Mouse (Mus musculus) lung, embryonic 16.5 days (tissue): ENCODE results near the gene Tmem42. TPM values are rescaled to one million over a fixed set of nuclear protein-coding genes. Genes with fewer than 3 reads are reported as not detected.

Source experiments
- ATAC-seq: fragments of 200-750 bp; cut with Nextera tagmentation; 2 replicates; pipeline ENCODE4 v1.8.0; 2017; ENCODE audit warnings: low read depth, mild to moderate bottlenecking, moderate library complexity
- H3K27ac ChIP-seq: fragments of 300-500 bp; sonication (generic); 2 replicates; pipeline ENCODE4 v1.5.1; 2014; ENCODE audit warnings: mild to moderate bottlenecking, control low read depth, low read length
- H3K27me3 ChIP-seq: fragments of 300-500 bp; sonication (generic); 2 replicates; pipeline ENCODE4 v1.6.1; 2014; ENCODE audit warnings: low read depth, low read length, mixed read lengths; ENCODE audit not compliant: control insufficient read depth, insufficient read depth
- H3K36me3 ChIP-seq: fragments of 300-500 bp; sonication (generic); 2 replicates; pipeline ENCODE4 v1.6.1; 2014; ENCODE audit warnings: low read length; ENCODE audit not compliant: control insufficient read depth, insufficient read depth
- H3K4me1 ChIP-seq: fragments of 300-500 bp; sonication (generic); replicated peaks from 2 replicates; pipeline ENCODE4 v1.6.1; 2014; ENCODE audit warnings: low read length, mixed read lengths; ENCODE audit not compliant: control insufficient read depth, insufficient read depth
- H3K4me2 ChIP-seq: fragments of 300-500 bp; sonication (generic); 2 replicates; pipeline ENCODE4 v1.6.1; 2014; ENCODE audit warnings: low read depth, low read length, control low read depth
- H3K4me3 ChIP-seq: fragments of 300-500 bp; sonication (generic); 2 replicates; pipeline ENCODE4 v1.5.1; 2014; ENCODE audit warnings: mild to moderate bottlenecking, low read length, control low read depth
- H3K9ac ChIP-seq: fragments of 300-500 bp; sonication (generic); 2 replicates; pipeline ENCODE4 v1.6.1; 2014; ENCODE audit warnings: low read length, control low read depth
- H3K9me3 ChIP-seq: fragments of 300-500 bp; sonication (generic); 2 replicates; pipeline ENCODE4 v1.6.1; 2016; ENCODE audit warnings: low read length; ENCODE audit not compliant: control insufficient read depth
- WGBS: fragments of 180-500 bp; shearing (Covaris S2); extraction: QIAGEN DNeasy Blood & Tissue Kit; methylation state at CpG from one replicate; pipeline ENCODE4 v1.1.7; 2014; 5-methylcytosine and 5-hydroxymethylcytosine counted together
- polyA plus RNA-seq: library from polyadenylated mRNA; unstranded; fragments of >200 nt; fragmentation: Nextera tagmentation; extraction: Ambion mirVana; gene quantifications from 2 replicates; pipeline ENCODE4 v1.2.1, GENCODE M21; 2015

Gene Tmem42
- polyA plus RNA-seq, result 18.8 and 23.0 TPM in 2 replicates

DNA sequence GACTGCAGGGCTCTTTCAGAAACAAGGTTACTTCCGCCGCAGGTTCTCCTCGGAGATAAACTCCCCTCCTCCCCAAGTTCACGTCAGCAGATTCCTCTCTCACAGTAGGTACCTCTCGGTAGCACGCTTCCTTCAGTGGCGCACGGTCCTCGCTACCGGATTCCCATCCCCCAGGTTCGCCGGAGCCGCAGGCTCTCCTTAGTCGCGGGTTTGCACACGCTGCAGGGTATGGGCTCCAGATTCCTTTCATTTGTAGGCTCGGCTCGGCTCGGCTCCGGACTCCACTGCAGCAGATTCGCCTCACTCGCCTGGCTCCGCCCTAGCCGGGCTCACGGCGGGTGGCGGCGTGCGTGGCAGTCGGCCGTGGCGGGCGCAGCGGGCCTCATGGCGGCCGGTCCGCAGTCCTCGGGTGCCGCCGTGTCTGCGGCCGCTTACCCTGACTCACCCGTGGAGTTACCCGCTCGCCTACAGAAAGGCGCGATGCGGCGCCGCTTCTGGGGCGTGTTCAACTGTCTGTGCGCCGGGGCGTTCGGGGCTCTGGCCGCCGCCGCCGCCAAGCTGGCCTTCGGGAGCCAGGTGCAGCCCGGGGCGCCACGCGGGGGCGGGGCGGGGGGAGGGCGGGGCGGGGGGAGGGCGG is at the start of gene Tmem42:
Tmem42 (plus strand) TSS at position 332 of the 637 bp plus-strand sequence.
- ATAC-seq, result peak; percentile 98
- H3K9me3 ChIP-seq, result no peaks in the 10 kb centered on the region
- peak within 1 kb of the TSS; percentile 89 for H3K4me2 ChIP-seq
- WGBS, result 0% methylated on average over 48 of the region's 69 CpGs
- peak within 1 kb of the TSS; percentile 83 for H3K4me3 ChIP-seq
- H3K27ac ChIP-seq, result peak within 1 kb of the TSS; percentile 96
- H3K9ac ChIP-seq, result peak within 1 kb of the TSS; percentile 89
- peaks cover 7% of the 10 kb centered on the region; the same call in 1 of the 2 replicates for H3K4me1 ChIP-seq
- peaks cover 8% of the 10 kb centered on the region; the same call in 1 of the 2 replicates for H3K36me3 ChIP-seq
- H3K27me3 ChIP-seq, result no peaks in the 10 kb centered on the region

DNA sequence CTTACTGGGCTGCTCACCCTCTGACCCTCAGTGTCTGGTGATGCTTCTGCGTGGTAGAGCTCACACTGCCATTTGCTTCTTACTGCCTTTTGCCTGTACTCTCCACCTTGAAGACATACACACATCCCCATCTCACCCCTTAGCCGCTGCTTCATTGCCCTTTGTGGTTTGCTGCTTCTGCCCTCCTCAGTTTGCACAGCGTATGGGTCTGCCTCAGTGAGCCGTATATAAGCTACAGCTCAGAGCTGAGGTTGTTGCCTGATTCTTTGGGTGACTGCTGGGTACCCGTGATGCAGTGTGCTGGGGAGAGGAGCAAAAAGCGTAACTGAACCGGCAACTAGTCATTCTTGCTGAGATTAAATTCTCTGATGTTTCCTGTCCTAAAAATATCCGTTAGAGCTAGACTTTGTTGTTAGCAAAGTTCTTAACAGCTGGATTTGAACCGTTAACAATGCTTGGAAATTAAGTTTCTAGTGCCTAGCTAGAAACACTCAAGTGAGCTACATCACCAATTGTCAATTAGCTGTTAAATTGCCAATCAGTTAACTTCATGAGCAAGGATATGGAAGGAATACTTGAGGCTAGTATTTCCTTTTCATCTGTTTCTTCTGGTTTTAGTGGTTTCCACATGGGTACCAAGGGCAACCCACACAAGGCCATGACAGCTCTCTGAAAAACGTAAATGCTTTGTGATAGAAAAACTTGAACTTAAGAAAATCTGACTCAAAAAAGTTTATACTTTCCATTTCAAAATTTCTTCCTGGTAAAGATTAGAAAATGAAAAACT is 22.5 kb upstream of the Tmem42 start:
- ATAC-seq, result no peak
- H3K36me3 ChIP-seq, result peaks cover 49% of the 10 kb centered on the region

GRCm38 (mm10) chr9:122999193-122999586 is 21.9 kb upstream of the Tmem42 start:
- ATAC-seq, result no peak
- no peaks in the 10 kb centered on the region for H3K4me1 ChIP-seq
- H3K36me3 ChIP-seq, result peaks cover 53% of the 10 kb centered on the region
- H3K27ac ChIP-seq, result no peak overlapping the region
- no peak overlapping the region for H3K4me2 ChIP-seq
- WGBS, result 87% methylated on average over 4 of the region's 4 CpGs
- H3K27me3 ChIP-seq, result no peaks in the 10 kb centered on the region
- H3K9me3 ChIP-seq, result no peaks in the 10 kb centered on the region
- no peak overlapping the region for H3K9ac ChIP-seq
- H3K4me3 ChIP-seq, result no peak overlapping the region

More for the DNA sequence above, 22.5 kb upstream of the Tmem42 start:
- Histone ChIP-seq H3K4me3 (no peak overlapping the region), H3K9me3 (no peaks in the 10 kb centered on the region), H3K4me2 (no peak overlapping the region), H3K4me1 (no peaks in the 10 kb centered on the region), H3K9ac (no peak overlapping the region), H3K27me3 (no peaks in the 10 kb centered on the region), H3K27ac (no peak overlapping the region)
- 88% methylated on average over 10 of the region's 10 CpGs for WGBS

- Histone ChIP-seq H3K9me3 (no peaks in the 10 kb centered on the region), H3K27me3 (no peaks in the 10 kb centered on the region), H3K36me3 (peaks cover 35% of the 10 kb centered on the region), H3K4me1 (no peaks in the 10 kb centered on the region), H3K27ac (no peak overlapping the region), H3K9ac (no peak overlapping the region), H3K4me2 (no peak overlapping the region), H3K4me3 (no peak overlapping the region)
- WGBS, result 100% methylated on average over 2 of the region's 2 CpGs
- ATAC-seq, result no peak
These were observed 16.4 kb upstream of the Tmem42 start for GRCm38 (mm10) chr9:123004718-123005117.

DNA sequence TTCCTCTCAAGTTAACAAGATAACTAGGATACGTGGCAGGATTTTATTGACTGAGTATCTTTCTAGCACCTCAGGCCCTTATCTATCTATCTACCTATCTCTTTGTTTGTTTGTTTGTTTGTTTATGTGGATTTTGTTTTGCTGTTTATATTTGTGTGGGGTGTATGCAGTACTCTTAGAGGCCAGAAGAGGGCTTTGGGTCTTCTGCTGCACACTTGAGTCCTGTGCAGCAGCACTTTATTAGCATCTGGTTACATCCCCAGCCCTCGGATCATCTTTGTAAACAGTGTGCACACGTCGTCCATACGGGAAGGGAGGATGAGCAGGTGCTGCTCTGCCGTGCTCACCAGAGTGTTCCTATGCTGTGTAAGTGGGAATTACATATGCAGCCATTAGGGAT is 15.1 kb upstream of the Tmem42 start:
- Histone ChIP-seq H3K27ac (no peak overlapping the region), H3K4me3 (no peak overlapping the region), H3K4me2 (no peak overlapping the region), H3K9ac (no peak overlapping the region), H3K36me3 (peaks cover 37% of the 10 kb centered on the region), H3K27me3 (no peaks in the 10 kb centered on the region), H3K4me1 (no peaks in the 10 kb centered on the region), H3K9me3 (no peaks in the 10 kb centered on the region)
- 70% methylated on average over 6 of the region's 6 CpGs for WGBS
- no peak for ATAC-seq

DNA sequence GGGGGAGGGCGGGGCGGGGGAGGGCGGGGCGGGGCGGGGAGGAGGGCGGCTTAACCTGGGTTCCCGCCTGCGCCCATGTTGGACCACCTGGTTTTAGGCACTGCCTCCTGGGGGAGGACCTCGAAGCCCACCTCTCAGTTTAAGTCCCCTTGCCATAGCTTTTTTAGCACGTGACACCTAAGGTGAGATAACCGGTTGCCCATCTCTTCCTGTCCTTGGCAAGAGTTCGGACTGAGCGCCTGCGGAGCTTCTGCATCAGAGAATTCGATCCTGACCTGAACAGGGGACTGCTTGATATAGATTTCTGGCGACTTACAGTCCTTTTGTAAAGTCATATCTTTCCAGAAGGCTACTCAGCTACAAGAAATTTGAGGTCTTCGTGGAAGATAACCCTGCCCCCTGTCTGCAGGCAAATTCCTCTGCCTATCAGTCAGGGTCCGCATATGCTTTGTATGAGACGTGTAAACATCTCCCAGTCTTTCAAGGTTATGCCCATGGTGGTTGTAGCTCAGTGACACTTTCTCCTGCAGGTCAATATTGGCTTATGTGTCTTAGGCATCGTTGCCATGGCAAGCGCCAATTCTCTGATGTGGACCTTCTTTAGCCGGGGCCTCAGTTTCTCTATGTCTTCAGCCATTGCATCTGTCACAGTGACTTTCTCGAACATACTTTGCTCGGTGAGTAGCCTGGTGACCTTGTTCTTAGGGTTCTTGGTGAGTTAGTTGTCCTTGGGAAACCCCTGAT is 682 bp downstream of the Tmem42 start:
- Histone ChIP-seq H3K27me3 (no peaks in the 10 kb centered on the region), H3K27ac (no peak overlapping the region), H3K4me3 (peak overlapping the region; percentile 83), H3K36me3 (peaks cover 6% of the 10 kb centered on the region; the same call in 1 of the 2 replicates), H3K9me3 (no peaks in the 10 kb centered on the region), H3K4me1 (peaks cover 7% of the 10 kb centered on the region; the same call in 1 of the 2 replicates), H3K4me2 (peak overlapping the region; percentile 89), H3K9ac (peak overlapping the region; percentile 59; the same call in 1 of the 2 replicates)
- 33% methylated on average over 17 of the region's 24 CpGs for WGBS
- ATAC-seq, result no peak

DNA sequence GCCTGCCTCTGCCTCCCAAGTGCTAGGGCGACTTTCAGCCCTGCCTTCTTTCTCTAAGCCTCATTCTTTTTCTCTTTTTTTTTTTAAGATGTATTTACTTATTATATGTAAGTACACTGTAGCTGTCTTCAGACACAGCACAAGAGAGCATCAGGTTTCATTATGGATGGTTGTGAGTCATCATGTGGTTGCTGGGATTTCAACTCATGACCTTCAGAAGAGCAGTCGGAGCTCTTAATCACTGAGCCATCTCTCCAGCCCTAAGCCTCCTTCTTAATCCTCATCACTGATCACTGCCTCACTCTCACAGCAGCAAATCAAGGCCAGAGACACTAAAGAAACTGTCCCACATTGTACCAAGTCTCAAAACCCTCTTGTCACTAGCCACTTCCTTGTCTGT is 3.1 kb downstream of the Tmem42 start:
- no peak for ATAC-seq
- 60% methylated on average over 2 of the region's 2 CpGs for WGBS
- Histone ChIP-seq H3K36me3 (no peaks in the 10 kb centered on the region), H3K4me1 (peaks cover 7% of the 10 kb centered on the region; the same call in 1 of the 2 replicates), H3K9ac (no peak overlapping the region), H3K4me2 (no peak overlapping the region), H3K27me3 (no peaks in the 10 kb centered on the region), H3K9me3 (no peaks in the 10 kb centered on the region), H3K4me3 (no peak overlapping the region), H3K27ac (no peak overlapping the region)

DNA sequence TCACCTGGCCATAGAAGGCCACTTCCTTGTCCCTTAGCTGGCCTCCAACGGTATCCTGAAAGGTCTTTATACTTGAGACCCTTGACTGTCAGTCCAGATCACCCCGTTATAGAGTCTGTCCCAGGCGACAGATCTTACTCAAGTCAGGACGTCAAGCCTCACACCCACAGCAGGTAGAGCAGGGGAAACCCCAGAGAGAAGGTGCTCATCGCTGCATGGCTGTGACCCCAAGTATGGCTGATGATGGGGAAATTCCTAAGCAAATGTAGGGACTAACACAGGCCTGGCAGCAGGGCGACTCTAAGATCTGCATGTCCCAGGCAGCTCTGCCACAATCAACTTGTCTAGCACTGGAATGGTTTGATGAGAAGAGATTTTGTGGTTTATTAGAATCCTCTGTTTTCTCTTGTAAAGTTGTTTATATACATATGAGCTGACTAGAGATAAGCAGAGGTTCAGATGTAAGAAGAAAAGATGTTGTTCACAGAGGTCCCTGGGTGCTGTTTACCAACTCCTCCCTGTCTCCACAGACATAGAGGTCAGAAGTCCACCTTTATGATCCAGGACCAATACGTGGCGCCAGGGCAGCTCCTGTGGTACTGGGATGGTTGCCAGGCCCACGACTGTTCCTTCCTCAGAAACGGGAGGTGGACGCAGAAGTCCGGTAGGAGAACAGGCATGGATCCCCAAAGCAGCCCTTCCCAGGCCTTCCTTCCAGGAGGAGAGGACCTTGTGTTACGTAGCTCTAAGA is 10.5 kb downstream of the Tmem42 start:
- H3K9me3 ChIP-seq, result no peaks in the 10 kb centered on the region
- no peak overlapping the region for H3K4me2 ChIP-seq
- no peak overlapping the region for H3K4me3 ChIP-seq
- ATAC-seq, result no peak
- H3K27ac ChIP-seq, result no peak overlapping the region
- H3K4me1 ChIP-seq, result no peaks in the 10 kb centered on the region
- no peak overlapping the region for H3K9ac ChIP-seq
- no peaks in the 10 kb centered on the region for H3K27me3 ChIP-seq
- H3K36me3 ChIP-seq, result no peaks in the 10 kb centered on the region
- 69% methylated on average over 13 of the region's 13 CpGs for WGBS
